Mouse (Mus musculus) brain, embryonic 14.5 days (tissue): ENCODE measurements at regions not wholly inside any gene's neighbourhood (a gene's known extent, or its start where the extent isn't known, plus 50 kb on each side); places are given as distances from the start of the nearest gene placed in this dataset.

Source experiments
- CTCF ChIP-seq: fragments of 200-500 bp; IDR thresholded peaks from 2 replicates; pipeline ENCODE4 v1.5.1; 2012; ENCODE audit warnings: inconsistent platforms, mild to moderate bottlenecking, moderate library complexity, borderline replicate concordance; ENCODE audit not compliant: insufficient read depth, insufficient read length; ENCODE audit errors: extremely low read depth
- POLR2A ChIP-seq: fragments of 200-500 bp; IDR thresholded peaks from 2 replicates; pipeline ENCODE4 v1.6.1; 2012; ENCODE audit warnings: mild to moderate bottlenecking, inconsistent platforms, borderline replicate concordance; ENCODE audit not compliant: poor library complexity, insufficient read depth, insufficient read length, severe bottlenecking; ENCODE audit errors: extremely low read depth

DNA sequence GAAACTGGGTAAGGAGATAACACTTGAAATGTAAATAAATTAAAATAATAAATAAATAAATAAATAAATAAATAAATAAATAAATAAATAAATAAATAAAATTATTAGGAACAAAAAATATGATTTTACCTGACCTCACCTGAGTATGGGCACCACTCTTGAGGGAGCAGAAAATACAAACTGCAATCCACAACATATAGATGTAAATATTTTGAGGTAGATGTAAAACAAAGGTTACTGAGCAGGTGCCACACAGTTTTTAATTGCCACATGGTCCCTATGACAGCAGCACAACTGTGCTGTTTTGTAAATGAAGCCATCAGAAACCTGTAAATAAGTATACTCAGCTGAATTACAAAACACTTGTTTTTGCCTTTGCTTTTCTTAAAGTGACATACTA, 576.7 kb upstream of the Impg1 start:
- no peak for TF ChIP-seq POLR2A
- TF ChIP-seq CTCF = no peak
